Mouse (Mus musculus) liver, postnatal 0 days (tissue): ENCODE data around the gene Dnajb3. TPM values are rescaled to one million over a fixed set of nuclear protein-coding genes. Genes with fewer than 3 reads are reported as not detected.

ENCODE experiments used
- ATAC-seq: fragments of 200-750 bp; cut with Nextera tagmentation; 2 replicates; pipeline ENCODE4 v1.8.0; 2017; ENCODE audit warnings: mild to moderate bottlenecking, moderate library complexity
- DNase-seq: peaks from one replicate; pipeline ENCODE4 v3.0.0-alpha.2; 2016
- H3K27ac ChIP-seq: fragments of 300-500 bp; sonication (generic); 2 replicates; pipeline ENCODE4 v1.5.1; 2014; ENCODE audit warnings: antibody characterized with exemption, moderate library complexity, mild to moderate bottlenecking, low read depth
- H3K27me3 ChIP-seq: fragments of 300-500 bp; sonication (generic); 2 replicates; pipeline ENCODE4 v1.6.1; 2014; ENCODE audit warnings: low read length, control low read depth, mixed read lengths; ENCODE audit not compliant: insufficient read depth
- H3K36me3 ChIP-seq: fragments of 300-500 bp; sonication (generic); replicated peaks from 2 replicates; pipeline ENCODE4 v1.6.1; 2014; ENCODE audit warnings: mild to moderate bottlenecking, control low read depth, low read length, moderate library complexity, mixed read lengths; ENCODE audit not compliant: insufficient read depth
- H3K4me1 ChIP-seq: fragments of 300-500 bp; sonication (generic); 2 replicates; pipeline ENCODE4 v1.6.1; 2014; ENCODE audit warnings: antibody characterized with exemption, mild to moderate bottlenecking, control low read depth; ENCODE audit not compliant: insufficient read depth
- H3K4me2 ChIP-seq: fragments of 300-500 bp; sonication (generic); 2 replicates; pipeline ENCODE4 v1.6.1; 2014; ENCODE audit warnings: low read depth, mild to moderate bottlenecking, low read length, moderate library complexity, mixed read lengths
- H3K4me3 ChIP-seq: fragments of 300-500 bp; sonication (generic); 2 replicates; pipeline ENCODE4 v1.5.1; 2014; ENCODE audit warnings: low read depth, low read length
- H3K9ac ChIP-seq: fragments of 300-500 bp; sonication (generic); replicated peaks from 2 replicates; pipeline ENCODE4 v1.6.1; 2014; ENCODE audit warnings: mild to moderate bottlenecking, moderate library complexity
- H3K9me3 ChIP-seq: fragments of 300-500 bp; sonication (generic); 2 replicates; pipeline ENCODE4 v1.6.1; 2016; ENCODE audit warnings: mild to moderate bottlenecking, control low read depth, low read length, mixed read lengths
- CTCF ChIP-seq: sonication (generic); IDR thresholded peaks from 2 replicates; pipeline ENCODE4 v1.5.1; 2016; ENCODE audit warnings: antibody characterized with exemption, low read depth
- EP300 ChIP-seq: IDR thresholded peaks from 2 replicates; pipeline ENCODE4 v1.6.1; 2016; ENCODE audit warnings: antibody characterized with exemption, low read depth, mild to moderate bottlenecking
- WGBS: fragments of 180-500 bp; shearing (Covaris S2); extraction: QIAGEN DNeasy Blood & Tissue Kit; methylation state at CpG from one replicate; pipeline ENCODE4 v1.1.7; 2014; ENCODE audit not compliant: insufficient replicate concordance; 5-methylcytosine and 5-hydroxymethylcytosine counted together
- polyA plus RNA-seq: library from polyadenylated mRNA; unstranded; fragments of >200 nt; fragmentation: Nextera tagmentation; extraction: Ambion mirVana; gene quantifications from 2 replicates; pipeline ENCODE4 v1.2.1, GENCODE M21; 2015

Dnajb3 gene
- polyA plus RNA-seq, 1 experiment from 2014 or later: 7.1 TPM

DNA sequence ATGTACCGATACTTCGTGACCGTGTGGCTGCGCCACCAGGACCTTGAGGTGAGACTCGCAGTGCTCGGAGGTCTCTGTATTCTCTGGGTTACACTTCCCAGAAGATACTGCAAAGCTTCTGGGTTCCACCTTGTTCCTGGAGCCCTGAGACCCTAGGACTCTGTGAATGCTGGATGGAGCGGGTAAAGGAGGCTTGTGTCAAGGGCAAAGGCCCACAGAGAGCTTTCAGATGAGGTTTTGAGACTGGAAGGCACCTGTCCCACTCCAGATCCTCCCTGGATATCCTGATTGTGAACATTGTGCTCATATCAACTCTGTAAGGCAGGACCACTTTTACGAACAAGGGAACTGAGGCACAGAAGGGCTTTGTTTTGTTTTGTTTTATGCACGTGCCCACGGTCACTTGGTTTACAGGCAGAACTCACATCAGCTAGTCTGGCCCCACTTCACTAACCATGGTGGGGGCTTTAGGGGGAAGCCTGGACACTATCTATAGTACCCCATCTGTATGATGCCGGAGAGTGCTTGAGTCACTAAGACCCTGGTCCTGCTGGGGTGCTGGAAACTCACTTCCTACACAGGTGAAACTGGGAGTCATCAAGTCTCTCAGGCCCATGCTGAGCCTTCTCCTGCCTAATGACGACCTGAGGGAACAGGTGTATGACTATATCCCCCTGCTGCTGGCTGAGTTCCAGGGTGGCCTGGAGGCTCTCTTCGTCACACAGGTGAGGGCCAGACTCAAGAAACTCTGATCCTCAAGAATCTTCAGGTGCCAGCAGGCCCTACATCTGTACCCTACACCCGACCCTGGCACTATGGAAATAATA is 28.1 kb upstream of the Dnajb3 start:
- 62% methylated on average over 14 of the region's 14 CpGs for WGBS
- no peak overlapping the region for H3K4me2 ChIP-seq
- peaks cover 21% of the 10 kb centered on the region for H3K9me3 ChIP-seq
- no peaks in the 10 kb centered on the region for H3K27me3 ChIP-seq
- H3K9ac ChIP-seq: no peak overlapping the region
- H3K27ac ChIP-seq: no peak overlapping the region
- H3K36me3 ChIP-seq: no peaks in the 10 kb centered on the region
- no peak for DNase-seq
- ATAC-seq: no peak
- no peak overlapping the region for H3K4me3 ChIP-seq
- TF ChIP-seq CTCF (no peak), EP300 (no peak)
- no peaks in the 10 kb centered on the region; the same call in 1 of the 2 replicates for H3K4me1 ChIP-seq

- Histone ChIP-seq H3K4me2 (no peak overlapping the region), H3K4me3 (no peak overlapping the region), H3K9me3 (peaks cover 22% of the 10 kb centered on the region), H3K27me3 (no peaks in the 10 kb centered on the region), H3K9ac (no peak overlapping the region), H3K27ac (no peak overlapping the region), H3K4me1 (no peaks in the 10 kb centered on the region; the same call in 1 of the 2 replicates), H3K36me3 (no peaks in the 10 kb centered on the region)
- TF ChIP-seq CTCF: no peak
- TF ChIP-seq EP300: no peak
- ATAC-seq (no peak), DNase-seq (no peak)
- 42% methylated on average over 3 of the region's 3 CpGs for WGBS
Observed at GRCm38 (mm10) chr1:88232664-88233380, 27.2 kb upstream of the Dnajb3 start.

DNA sequence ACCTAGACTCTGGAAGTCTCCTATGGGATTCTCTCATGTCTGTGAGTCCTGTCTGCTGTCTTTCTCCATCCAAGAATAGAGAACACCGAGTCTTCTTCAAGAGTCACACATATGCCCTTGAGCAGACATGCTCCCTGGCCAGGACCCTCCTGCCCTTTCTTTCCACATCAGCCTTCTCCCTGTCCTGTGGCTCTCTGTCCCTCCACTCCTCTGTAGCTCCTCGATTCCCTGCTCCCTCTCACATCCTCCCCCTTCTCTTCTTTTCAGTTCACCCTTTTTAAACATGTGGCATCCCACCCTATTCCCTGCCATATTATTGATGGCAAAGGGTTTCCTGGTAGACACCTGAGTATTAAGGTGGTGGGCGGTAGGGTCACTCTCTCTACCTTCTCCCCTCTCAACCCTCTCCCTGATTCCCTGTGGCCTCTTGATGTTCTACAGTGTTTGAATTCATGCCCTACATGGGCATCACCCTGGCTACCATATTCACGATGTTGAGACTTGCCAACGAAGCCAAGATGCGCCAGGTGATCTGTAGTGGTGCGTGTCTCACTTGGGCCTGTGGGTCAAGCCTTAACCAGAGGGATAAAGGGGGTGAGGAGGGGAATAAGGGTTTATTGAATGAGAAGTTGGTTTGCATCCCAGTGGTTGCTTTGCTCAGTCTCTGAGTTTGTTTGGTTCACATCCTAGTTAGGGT is 26.4 kb upstream of the Dnajb3 start:
- Histone ChIP-seq H3K4me1 (no peaks in the 10 kb centered on the region), H3K4me2 (no peak overlapping the region), H3K27me3 (no peaks in the 10 kb centered on the region), H3K36me3 (no peaks in the 10 kb centered on the region), H3K27ac (no peak overlapping the region), H3K9me3 (peaks cover 21% of the 10 kb centered on the region), H3K4me3 (no peak overlapping the region), H3K9ac (no peak overlapping the region)
- ATAC-seq (no peak), DNase-seq (no peak)
- WGBS: 58% methylated on average over 7 of the region's 7 CpGs
- TF ChIP-seq EP300 (no peak), CTCF (no peak)

- 65% methylated on average over 6 of the region's 6 CpGs for WGBS
- peaks cover 22% of the 10 kb centered on the region for H3K9me3 ChIP-seq
- no peak overlapping the region for H3K4me2 ChIP-seq
- H3K27ac ChIP-seq: no peak overlapping the region
- H3K27me3 ChIP-seq: no peaks in the 10 kb centered on the region
- no peak overlapping the region for H3K4me3 ChIP-seq
- no peak for DNase-seq
- TF ChIP-seq CTCF: no peak
- no peak for TF ChIP-seq EP300
- no peaks in the 10 kb centered on the region for H3K4me1 ChIP-seq
- H3K36me3 ChIP-seq: no peaks in the 10 kb centered on the region
- ATAC-seq: no peak
- no peak overlapping the region for H3K9ac ChIP-seq
Observed at GRCm38 (mm10) chr1:88230981-88231802, 25.6 kb upstream of the Dnajb3 start.

GRCm38 (mm10) chr1:88230421-88230820 is 24.8 kb upstream of the Dnajb3 start:
- Histone ChIP-seq H3K9me3 (peaks cover 21% of the 10 kb centered on the region), H3K9ac (no peak overlapping the region), H3K27me3 (no peaks in the 10 kb centered on the region), H3K4me2 (no peak overlapping the region), H3K4me3 (no peak overlapping the region), H3K27ac (no peak overlapping the region), H3K36me3 (no peaks in the 10 kb centered on the region), H3K4me1 (no peaks in the 10 kb centered on the region)
- TF ChIP-seq EP300: no peak
- no peak for TF ChIP-seq CTCF
- WGBS: 69% methylated on average over 7 of the region's 7 CpGs
- ATAC-seq (no peak), DNase-seq (no peak)
